Mouse (Mus musculus): ENCODE results near the gene Ctla4. TPM values are rescaled to one million over a fixed set of nuclear protein-coding genes. Genes with fewer than 3 reads are reported as not detected.

The Ctla4 gene
- polyA plus RNA-seq, 1 experiment, result not detected

DNA sequence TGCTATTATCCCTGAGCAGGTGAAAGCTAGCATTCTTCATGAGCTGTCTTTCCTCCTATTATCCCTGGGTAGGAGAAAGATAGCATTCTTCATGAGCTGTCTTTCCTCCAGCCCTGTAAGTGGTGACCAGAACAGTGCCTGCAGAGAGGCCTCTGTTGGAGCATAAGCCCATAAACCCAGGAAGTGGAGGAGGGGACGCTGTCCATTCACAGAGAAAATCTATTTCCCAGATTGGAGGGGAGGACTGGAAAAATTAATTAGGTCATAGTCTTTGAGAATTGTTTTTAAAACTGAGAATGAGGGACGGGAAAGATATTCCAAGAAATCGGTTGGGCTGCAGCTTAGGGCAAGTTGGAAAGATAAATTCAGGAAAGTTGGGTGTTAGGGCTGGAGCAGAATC, 24.3 kb upstream of the Ctla4 start:
- Histone ChIP-seq H3K4me3 (ENCODE audit: insufficient read depth, low read depth, low read length) (no peak overlapping the region), H3K4me1 (ENCODE audit: control insufficient read depth, insufficient read depth, low read length) (peaks cover 3% of the 10 kb centered on the region; the same call in 1 of the 2 replicates), H3K27ac (ENCODE audit: insufficient read depth, low read depth, low read length) (no peak overlapping the region)
- TF ChIP-seq CTCF (IDR thresholded peaks at IDR 0.05; ENCODE audit: insufficient read depth, low read depth, low read length), result no peak
- no peak for TF ChIP-seq POLR2A (IDR thresholded peaks at IDR 0.05; ENCODE audit: insufficient read depth, low read depth, low read length)
- WGBS, result 77% methylated on average over 3 of the region's 3 CpGs

DNA sequence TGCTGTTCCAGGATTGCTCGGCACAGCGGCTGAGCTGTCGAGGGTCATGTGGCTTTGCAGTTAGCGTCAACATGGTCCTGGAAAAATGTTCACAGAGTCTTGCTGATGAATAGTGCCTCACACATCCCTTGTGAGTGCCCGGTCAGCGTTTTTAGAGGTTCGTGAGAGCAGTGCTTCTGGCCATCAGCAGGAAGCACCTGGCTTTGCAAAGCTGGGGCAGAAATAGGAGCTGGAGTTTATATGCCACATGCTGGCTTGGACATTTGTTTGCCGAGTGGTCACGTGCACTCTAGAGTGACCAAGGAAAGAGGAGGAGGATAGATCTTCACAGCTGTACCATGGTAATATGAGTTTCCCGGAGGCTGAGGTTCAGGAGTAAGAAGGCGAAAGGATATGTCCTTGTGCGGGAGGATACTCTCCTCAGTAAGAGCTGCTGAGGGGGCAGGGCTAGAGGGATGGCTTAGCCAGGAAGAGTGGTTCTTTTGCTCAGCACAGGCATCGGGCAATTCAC, 23.8 kb upstream of the Ctla4 start:
- 67% methylated on average over 13 of the region's 13 CpGs for WGBS
- H3K4me1 ChIP-seq (ENCODE audit: control insufficient read depth, insufficient read depth, low read length), result peaks cover 3% of the 10 kb centered on the region; the same call in 1 of the 2 replicates
- H3K4me3 ChIP-seq (ENCODE audit: insufficient read depth, low read depth, low read length), result no peak overlapping the region
- TF ChIP-seq CTCF (IDR thresholded peaks at IDR 0.05; ENCODE audit: insufficient read depth, low read depth, low read length) (no peak), POLR2A (IDR thresholded peaks at IDR 0.05; ENCODE audit: insufficient read depth, low read depth, low read length) (no peak)
- H3K27ac ChIP-seq (ENCODE audit: insufficient read depth, low read depth, low read length), result no peak overlapping the region

DNA sequence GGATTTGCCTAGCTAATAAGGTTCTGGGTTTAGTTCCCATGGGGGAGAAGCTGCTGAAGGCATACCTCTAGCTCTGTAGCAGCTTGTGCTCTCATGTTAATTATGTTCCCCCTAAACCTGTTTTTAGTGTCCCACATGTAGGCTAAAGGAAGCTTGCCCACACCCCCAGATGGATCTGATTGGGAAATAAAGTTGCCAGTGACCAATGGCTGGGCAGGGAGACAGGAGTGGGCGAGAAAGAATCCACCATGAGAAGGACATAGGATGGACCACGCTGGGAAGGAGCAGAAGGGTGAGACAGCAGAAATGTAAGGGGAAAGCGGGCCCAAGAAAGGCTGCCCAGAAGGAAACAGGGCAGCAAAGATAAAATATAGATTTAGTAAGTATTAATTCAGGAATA, 23.1 kb upstream of the Ctla4 start:
- Histone ChIP-seq H3K4me1 (ENCODE audit: control insufficient read depth, insufficient read depth, low read length) (peaks cover 3% of the 10 kb centered on the region; the same call in 1 of the 2 replicates), H3K4me3 (ENCODE audit: insufficient read depth, low read depth, low read length) (no peak overlapping the region), H3K27ac (ENCODE audit: insufficient read depth, low read depth, low read length) (no peak overlapping the region)
- TF ChIP-seq CTCF (IDR thresholded peaks at IDR 0.05; ENCODE audit: insufficient read depth, low read depth, low read length), result no peak
- no peak for TF ChIP-seq POLR2A (IDR thresholded peaks at IDR 0.05; ENCODE audit: insufficient read depth, low read depth, low read length)
- 88% methylated on average over 3 of the region's 3 CpGs for WGBS

DNA sequence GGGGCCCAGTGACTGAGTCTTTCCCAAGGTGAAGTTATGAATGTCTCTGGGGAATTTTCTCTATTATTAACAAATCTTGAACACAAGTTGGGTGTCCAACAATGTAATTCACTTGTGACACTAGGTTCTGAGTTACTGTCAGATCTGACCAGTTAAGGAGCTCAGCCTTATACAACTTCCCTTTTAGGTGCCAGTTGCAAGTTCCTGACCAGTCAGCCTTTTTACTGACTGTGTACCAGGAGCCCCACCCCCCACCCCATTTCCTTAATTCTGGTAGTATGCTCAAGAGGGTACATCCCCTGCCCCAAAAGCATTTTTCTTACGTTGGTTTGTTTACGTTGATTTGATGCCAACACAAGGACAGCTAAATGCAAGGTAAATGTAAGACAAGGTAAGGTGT, 21.6 kb upstream of the Ctla4 start:
- WGBS, result 86% methylated on average over 2 of the region's 2 CpGs

DNA sequence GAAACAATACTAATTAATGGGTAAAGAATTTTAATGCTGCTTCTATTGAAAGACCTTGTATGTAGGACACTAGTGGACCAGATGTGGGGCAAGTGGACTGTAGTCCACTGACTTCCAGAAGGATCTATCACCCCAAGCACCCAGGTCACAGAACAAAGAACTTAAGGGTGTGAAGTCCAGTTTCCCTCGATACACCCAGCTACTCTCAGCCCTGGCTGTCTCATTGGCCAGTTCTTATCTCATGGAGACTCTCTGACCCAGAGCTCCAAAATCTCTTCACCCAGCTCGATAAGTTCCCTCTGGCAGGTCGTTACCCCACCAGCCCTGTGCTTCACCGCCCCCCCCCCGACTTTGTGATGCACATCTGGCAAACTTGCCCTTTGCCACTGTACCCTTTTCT, 20.8 kb upstream of the Ctla4 start:
- no peak overlapping the region for H3K4me3 ChIP-seq (ENCODE audit: insufficient read depth, low read depth, low read length)
- peaks cover 3% of the 10 kb centered on the region; the same call in 1 of the 2 replicates for H3K4me1 ChIP-seq (ENCODE audit: control insufficient read depth, insufficient read depth, low read length)
- no peak for TF ChIP-seq POLR2A (IDR thresholded peaks at IDR 0.05; ENCODE audit: insufficient read depth, low read depth, low read length)
- no peak for TF ChIP-seq CTCF (IDR thresholded peaks at IDR 0.05; ENCODE audit: insufficient read depth, low read depth, low read length)
- no peak overlapping the region for H3K27ac ChIP-seq (ENCODE audit: insufficient read depth, low read depth, low read length)
- 83% methylated on average over 5 of the region's 5 CpGs for WGBS

More for the DNA sequence above, 21.6 kb upstream of the Ctla4 start:
- Histone ChIP-seq H3K4me3 (ENCODE audit: insufficient read depth, low read depth, low read length) (no peak overlapping the region), H3K4me1 (ENCODE audit: control insufficient read depth, insufficient read depth, low read length) (peaks cover 3% of the 10 kb centered on the region; the same call in 1 of the 2 replicates), H3K27ac (ENCODE audit: insufficient read depth, low read depth, low read length) (no peak overlapping the region)
- no peak for TF ChIP-seq CTCF (IDR thresholded peaks at IDR 0.05; ENCODE audit: insufficient read depth, low read depth, low read length)
- TF ChIP-seq POLR2A (IDR thresholded peaks at IDR 0.05; ENCODE audit: insufficient read depth, low read depth, low read length), result no peak

DNA sequence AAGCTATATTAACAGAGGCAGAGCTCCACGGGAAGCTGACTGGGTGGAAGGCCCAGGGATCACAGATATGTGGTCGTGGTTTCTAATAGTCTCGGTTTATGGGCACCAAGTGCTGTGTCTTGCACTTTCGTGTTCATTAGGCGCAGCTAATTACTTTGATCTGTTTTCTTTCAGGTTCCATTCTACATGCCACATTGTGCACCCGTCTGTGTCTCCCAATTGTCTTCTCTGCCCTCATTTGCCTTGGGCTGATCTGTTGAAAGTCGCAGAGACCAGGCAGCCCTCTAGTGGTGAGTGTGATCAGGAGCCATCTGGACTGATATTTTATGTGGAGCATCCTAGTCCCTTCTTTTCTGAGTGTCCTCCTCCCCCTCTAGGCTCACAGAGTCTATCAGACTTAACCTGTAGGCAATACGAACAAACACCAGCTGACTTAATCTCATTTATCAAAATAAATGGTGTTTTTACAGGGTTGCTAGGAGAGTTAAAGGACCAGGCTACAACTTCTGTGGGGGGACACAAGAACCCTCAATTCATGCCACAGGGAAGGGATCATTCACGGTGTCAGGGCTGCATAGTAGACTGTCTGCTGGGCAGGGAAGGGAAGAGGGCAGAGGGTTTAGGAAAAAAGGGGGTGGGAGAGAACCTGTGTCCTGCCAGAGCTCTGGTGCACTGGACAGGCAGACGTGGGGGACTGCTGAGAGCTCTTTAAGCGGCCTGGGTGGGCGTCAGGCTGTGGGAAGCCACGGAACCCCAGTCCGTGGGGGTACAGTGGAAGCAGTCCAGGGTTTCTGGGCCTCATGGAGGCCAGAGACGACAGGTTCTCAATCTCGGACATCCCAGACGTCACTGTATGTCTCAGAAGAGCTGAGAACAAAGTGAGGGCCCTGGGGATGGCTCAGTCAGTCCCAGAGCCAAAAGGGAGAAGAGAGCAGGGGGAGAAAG, 18.2 kb upstream of the Ctla4 start:
- WGBS, result 67% methylated on average over 17 of the region's 17 CpGs
- Histone ChIP-seq H3K27ac (ENCODE audit: insufficient read depth, low read depth, low read length) (no peak overlapping the region), H3K4me1 (ENCODE audit: control insufficient read depth, insufficient read depth, low read length) (no peaks in the 10 kb centered on the region), H3K4me3 (ENCODE audit: insufficient read depth, low read depth, low read length) (no peak overlapping the region)
- no peak for TF ChIP-seq CTCF (IDR thresholded peaks at IDR 0.05; ENCODE audit: insufficient read depth, low read depth, low read length)
- TF ChIP-seq POLR2A (IDR thresholded peaks at IDR 0.05; ENCODE audit: insufficient read depth, low read depth, low read length), result no peak

DNA sequence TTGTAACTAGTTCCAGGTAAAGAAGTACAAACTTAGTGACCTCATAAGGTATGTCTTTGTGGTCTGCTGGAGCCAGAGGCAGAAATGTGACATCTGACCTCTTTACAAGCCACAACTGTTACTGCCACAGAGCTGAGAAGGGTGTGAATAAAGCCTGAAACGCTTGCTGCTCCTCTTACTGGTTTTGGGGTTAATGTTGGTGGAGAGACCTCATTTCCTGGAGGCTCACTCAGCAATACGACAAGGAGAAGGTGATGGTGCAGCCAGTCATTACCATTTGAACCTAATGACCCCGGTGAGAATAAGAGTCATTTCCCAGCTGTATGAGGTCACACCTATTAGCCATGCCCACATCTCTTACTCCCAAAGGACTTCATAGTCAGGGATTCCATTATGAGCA, 11.5 kb upstream of the Ctla4 start:
- WGBS, result 78% methylated on average over 3 of the region's 3 CpGs
- TF ChIP-seq CTCF (IDR thresholded peaks at IDR 0.05; ENCODE audit: insufficient read depth, low read depth, low read length), result no peak
- no peak for TF ChIP-seq POLR2A (IDR thresholded peaks at IDR 0.05; ENCODE audit: insufficient read depth, low read depth, low read length)
- H3K27ac ChIP-seq (ENCODE audit: insufficient read depth, low read depth, low read length), result no peak overlapping the region
- no peak overlapping the region for H3K4me3 ChIP-seq (ENCODE audit: insufficient read depth, low read depth, low read length)
- no peaks in the 10 kb centered on the region for H3K4me1 ChIP-seq (ENCODE audit: control insufficient read depth, insufficient read depth, low read length)

DNA sequence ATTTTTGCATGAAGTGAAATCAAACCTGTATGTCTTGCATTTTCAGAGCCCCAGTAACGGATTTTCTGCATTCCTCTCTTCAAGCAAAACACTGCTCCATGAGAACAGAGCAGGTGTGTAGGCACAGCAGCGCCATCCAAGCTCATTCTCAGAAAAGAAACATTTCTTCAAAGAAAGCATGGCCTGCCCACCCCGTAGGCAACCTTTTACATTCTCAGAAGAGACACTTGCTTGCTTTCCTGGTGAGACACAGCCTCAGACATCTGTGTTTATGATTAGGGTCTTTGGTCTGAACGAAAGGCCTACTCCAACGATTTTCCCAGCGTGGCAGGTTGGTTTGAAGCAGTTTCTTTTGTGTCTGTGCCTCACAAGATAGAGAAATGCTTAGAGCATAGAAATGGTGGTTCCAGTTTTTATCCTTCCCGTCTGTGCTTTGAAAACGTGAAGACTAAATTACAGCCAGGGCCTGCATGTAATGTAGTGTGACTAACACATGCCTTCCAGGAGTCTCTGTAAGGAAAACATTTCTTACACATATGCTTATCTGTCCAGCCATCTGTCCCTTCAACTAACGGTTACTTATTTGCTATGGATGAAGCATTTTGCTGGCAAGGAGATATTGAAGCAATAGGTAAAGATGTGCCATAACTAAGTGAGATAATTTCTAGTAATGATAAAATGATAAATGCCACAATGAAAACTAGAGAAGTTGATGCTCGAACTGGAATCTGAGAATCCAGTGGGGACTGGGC, 6.5 kb upstream of the Ctla4 start:
- 75% methylated on average over 10 of the region's 10 CpGs for WGBS
- TF ChIP-seq CTCF (IDR thresholded peaks at IDR 0.05; ENCODE audit: insufficient read depth, low read depth, low read length), result no peak
- no peak for TF ChIP-seq POLR2A (IDR thresholded peaks at IDR 0.05; ENCODE audit: insufficient read depth, low read depth, low read length)
- Histone ChIP-seq H3K4me3 (ENCODE audit: insufficient read depth, low read depth, low read length) (no peak overlapping the region), H3K4me1 (ENCODE audit: control insufficient read depth, insufficient read depth, low read length) (no peaks in the 10 kb centered on the region), H3K27ac (ENCODE audit: insufficient read depth, low read depth, low read length) (no peak overlapping the region)
